Mouse (Mus musculus) urinary bladder, adult 2 months (tissue): ENCODE data around the gene Mindy4. TPM values are rescaled to one million over a fixed set of nuclear protein-coding genes. Genes with fewer than 3 reads are reported as not detected.

ENCODE experiments used
- DNase-seq: peaks from one replicate; pipeline ENCODE4 v3.0.0; 2022; ENCODE audit warnings: low spot score
- polyA plus RNA-seq: library from polyadenylated mRNA; depleted of rRNA; stranded (reverse); fragments of >200 nt; gene quantifications from 2 replicates; pipeline ENCODE4 v1.2.3, GENCODE M21; 2012

The Mindy4 gene
- polyA plus RNA-seq, 1 experiment, result 11.4 TPM

DNA sequence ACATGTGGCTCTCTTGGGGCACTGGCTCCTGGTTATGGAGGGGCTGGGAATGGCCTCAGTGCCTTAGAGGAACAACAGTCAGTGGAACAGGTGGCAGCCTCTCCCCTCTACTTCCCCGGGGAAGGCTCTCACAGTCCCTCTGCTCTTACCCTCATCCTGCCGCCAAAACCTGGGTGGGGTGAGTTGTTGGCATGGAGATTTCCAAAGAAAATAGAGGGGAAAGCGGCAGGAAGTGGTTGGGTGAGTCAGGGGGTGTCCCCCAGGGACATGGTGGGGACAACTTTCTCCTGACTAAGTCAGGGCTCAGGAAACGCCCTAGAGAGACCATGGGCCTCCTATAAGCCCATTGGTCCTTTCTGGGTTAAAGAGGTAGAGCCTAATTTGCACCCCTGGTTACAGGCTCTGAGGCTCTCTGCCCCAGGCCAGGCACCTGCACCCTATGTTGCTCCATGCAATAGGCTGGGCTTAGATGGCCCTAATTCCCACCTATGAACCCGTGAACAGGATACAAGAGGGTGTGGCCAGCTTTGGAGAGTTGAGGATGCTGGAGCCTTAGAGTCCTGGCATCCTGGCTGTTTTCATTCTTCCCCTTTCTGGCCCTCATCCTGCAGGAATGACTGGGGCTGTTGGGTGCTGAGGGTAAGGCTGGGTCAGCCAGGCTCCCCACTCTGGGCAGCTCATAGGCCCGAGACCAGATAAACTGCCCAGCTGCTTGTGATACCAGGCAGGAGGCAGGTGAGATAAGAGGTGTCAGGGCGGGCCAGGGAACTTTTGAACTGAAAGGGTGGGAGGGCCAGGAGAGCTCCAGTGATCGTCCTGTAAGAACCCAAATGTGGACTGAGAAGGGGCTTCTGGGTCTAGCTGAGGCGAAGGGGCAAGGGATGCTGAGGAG, 136.0 kb downstream of the Mindy4 start:
- no peak for DNase-seq

DNA sequence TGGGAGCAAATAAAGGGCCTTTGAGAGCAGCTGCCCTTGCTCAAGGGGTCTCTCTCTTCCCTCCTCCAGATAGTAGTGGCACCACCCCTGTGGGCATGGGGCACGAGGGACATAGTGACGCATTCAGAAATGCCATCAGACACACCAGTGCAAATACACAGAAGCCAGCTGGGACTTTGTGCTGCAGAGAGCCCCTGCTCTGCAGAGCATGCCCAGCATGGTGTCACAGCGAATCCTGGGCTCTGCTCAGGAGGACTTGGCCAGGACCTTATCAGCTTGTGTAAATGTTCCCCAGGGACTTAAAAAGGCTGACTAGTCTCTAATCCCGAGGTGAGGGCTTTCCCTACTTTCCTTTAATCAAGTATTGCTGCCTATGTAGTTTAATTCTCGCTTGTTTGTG, 138.5 kb downstream of the Mindy4 start:
- DNase-seq, result no peak

DNA sequence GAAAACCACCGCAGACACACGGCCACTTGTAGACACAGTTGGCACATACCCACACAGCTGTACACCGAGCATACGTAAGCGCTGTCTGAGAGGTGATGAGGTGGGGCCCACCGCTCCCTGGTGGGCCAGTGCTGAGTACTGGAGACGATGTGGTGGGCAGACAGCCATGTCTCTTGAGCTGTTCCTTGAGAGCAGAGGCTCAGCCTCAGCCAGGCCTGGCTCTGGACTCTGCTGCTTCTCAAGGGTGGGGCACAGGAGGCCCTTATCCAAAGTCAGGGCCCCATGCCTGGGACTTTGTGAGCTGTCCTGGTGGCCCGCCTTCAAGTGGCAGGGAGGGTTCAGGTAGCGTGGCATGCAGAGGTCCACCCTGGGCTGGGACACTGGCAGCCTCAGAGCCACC, 139.1 kb downstream of the Mindy4 start:
- no peak for DNase-seq

DNA sequence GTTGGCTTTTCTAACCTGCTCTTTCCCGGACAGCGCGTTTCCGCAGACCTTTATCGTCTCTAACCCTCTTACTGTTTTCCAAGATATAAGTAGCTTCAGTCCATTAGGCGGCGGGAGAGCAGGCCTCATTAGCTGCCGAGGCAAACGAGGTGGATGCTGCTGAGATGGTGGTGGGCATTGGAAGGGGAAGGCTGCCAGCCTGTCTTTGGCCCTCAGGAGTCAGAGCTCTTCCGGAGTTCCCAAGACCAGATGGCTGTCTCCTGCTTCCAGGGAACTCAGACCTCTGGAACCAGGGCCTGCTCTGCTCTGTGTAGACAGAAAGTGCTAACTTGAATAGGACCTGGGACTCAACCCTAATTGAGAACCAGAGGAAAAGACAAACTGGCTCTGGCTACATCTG, 140.3 kb downstream of the Mindy4 start:
- DNase-seq, result peak; percentile 12

DNA sequence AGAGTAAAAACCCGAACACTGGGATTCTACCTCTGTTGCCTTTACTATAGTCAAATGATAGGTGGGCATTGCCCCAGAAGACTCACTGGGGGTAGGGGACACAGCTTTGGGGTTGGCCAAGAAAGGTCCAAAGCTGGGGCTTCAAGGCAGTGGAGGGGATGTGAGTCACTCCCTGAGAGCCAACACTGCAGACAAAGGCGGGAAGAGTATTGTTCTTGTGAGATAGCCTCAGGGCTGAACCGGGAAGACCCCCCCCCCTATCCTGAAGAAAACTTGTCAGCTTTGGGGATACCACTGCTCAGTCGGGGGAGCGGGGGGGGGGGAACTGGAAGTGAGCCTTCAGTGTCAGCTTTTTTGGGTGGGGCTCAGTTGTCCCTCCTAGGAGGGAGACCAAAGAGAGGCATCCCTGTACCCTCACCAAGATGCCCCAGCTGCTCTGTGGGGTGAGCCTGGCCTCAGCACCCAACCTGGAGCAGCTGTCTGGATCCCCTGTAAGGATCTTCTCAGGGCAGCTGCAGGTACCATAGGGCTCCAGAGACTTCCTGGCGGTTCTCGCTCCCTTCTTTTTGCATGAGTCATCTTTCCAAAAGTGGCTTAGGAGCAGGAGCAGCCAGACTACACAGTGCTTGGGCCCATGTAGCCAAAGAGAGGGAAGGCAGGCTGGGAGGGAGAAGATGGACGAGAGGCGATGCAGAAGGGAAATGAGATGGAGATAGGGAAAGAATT, 141.3 kb downstream of the Mindy4 start:
- DNase-seq, result peak; percentile 16

DNA sequence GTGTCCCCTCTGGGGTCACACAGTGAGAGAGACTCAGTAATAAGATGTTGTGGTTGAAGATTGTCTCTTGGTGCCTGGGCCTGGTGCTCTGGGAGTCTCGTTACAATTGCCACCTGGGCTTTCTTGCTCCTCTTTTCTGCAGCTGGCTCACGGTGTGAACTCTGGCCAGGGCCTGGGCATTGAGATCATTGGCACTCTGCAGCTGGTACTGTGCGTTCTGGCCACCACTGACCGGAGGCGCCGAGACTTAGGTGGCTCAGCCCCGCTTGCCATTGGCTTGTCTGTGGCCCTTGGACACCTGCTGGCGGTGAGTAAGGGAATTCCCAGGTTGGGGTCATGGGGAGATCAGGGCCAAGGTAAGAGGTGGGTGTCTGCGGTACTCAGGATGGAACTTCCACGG, 142.1 kb downstream of the Mindy4 start:
- DNase-seq, result peak; percentile 17

DNA sequence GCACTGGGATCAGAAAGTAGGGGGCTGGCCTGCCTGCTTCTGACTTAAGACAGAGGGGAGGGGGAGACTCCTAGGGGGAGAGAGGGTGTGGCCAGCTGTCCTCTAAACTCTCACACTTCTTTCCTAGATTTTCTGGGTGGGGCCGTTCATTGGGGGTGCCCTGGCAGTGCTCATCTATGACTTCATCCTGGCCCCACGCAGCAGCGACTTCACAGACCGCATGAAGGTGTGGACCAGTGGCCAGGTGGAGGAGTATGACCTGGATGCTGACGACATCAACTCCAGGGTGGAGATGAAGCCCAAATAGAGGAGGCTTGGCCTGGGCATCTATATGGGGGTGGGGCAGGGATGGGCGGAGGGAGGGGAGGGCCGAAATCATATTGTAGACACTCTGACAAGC, 143.3 kb downstream of the Mindy4 start:
- DNase-seq, result peak; percentile 19

DNA sequence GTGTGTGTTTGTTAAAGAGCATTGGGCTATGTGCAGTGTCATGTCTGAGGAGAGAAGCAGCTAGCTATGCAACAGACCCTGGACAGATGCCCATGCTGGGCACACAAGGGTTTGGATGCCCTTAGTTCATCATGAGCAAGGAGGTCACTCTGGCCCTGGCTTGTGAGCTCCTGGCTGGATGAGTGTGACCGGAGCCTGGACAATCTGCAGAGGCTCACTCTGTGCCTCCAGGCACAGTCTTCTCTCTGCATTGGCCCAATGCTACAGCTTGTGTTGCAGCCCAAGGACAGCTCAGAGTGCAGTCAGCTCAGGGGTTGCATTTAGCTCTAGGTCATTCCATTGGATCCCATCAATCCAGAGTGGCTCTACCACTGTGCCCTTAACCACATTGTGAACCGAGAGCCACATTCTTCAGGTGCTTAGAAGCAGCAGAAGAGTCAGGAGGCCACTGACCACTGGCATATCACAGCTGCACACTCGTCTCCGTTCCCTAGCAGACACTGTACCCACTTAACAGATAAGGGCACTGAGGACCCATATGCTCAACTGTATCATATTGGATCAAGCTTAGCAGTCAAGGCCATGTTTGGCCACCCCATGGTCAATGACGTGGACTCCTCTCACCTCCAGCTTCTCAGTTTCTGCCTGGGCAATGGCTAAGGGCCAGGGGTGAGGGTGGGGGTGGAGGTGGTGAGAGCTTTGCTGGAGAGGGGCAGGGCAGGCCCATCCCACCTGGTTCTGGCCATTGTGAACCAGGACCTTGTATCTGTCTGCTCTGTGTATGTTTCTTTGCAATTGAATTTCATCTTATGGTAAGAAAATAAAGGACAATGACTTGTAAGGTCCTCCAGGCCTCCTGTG, 144.8 kb downstream of the Mindy4 start:
- DNase-seq, result no peak

DNA sequence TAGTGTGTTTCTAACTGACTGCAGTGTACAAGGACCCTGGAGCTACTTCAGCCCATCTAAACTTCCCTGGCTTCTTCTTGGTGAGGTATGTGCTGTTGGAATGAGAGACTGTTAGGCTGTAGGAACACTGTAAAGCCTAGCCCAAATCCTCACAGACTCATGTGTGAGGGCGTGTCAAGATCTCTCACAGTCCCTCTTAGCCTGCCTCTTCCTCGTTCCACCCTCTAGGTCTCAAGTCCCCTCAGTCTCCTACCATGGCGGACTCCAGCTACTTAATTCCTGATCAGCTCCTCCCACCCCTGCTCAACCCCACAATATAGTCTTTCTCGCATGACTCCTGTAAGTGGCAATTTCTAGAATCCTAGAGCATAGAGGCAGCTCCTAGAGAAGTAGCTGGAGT, 146.0 kb downstream of the Mindy4 start:
- no peak for DNase-seq

DNA sequence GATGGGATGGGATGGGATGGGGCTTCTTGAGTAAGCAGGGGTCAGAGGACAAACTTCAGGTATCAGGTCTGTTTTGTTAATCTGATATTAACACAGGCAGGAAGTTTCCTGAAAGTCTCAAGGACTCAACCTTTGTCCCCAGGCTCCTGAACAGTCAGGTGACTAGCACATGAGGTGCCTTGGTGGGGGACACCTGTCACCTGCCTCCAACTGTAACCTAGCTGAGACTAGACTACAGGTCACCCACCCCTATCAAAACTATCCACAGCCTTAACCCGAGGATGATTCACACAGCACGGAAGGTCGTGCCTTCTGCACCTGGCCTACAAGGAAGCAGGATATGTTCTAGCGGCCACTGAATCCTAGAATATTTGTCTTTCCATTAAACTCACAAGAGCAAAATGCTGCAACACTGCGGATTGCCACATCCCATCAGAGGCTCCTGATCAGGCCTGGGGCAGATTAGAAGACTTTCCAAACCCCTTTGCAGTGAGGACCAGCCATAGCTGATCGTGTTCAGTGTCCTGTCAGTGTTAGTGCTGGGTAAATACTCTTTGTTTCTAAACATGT, 147.3 kb downstream of the Mindy4 start:
- no peak for DNase-seq

DNA sequence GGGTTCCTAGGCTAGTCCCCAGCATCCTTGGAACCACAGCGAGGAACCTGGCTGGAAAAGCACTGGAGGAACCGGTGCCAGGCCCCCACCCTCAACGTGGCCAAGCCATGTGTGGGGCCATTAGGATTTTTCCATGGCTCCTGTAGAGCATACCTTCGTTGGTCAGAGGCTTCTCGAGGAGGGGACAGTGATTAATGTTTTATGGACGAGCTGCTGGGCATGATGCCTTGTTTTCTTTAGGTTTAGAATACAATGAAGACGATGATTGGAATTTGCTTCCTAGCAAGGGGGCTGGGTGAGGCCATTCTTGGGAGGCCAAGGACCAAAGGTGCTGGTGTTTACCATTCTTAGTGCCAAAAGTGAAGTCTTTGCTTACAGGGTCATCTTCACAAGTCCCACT, 148.5 kb downstream of the Mindy4 start:
- no peak for DNase-seq

DNA sequence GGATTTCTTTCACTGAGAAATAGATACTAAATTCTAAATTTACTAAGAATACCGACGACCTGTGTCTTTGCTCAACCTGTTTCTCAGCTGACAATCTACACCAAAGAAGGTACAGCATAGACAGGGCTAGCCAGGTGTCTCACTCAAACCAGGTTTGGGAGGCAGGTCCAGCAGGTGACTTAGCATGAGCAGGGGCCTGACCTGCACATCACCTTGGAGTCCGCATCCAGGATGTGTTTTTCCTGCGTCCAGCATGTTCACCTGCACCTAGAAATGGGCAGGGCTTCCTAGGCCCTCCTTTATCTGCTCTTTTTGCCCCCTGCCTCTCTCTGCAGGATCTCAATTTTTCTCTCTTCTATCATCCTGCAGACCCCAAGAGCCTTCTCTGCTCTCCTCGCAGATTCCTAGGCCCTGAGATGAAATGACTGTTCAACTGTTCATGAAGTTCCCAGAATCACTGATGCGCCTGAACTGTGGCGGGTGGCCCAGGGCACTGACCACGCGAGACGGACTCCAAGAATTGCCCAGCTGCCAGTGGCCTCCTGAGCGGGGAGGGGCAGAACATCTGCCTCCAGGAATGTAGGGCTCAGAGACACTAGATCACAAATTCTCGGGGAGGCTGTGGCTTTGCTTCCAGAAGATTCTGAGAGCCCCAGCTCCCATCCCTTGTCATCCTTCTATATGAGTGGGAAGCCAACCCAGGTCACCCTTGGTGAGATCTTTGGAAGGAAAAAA, 150.7 kb downstream of the Mindy4 start:
- no peak for DNase-seq

DNA sequence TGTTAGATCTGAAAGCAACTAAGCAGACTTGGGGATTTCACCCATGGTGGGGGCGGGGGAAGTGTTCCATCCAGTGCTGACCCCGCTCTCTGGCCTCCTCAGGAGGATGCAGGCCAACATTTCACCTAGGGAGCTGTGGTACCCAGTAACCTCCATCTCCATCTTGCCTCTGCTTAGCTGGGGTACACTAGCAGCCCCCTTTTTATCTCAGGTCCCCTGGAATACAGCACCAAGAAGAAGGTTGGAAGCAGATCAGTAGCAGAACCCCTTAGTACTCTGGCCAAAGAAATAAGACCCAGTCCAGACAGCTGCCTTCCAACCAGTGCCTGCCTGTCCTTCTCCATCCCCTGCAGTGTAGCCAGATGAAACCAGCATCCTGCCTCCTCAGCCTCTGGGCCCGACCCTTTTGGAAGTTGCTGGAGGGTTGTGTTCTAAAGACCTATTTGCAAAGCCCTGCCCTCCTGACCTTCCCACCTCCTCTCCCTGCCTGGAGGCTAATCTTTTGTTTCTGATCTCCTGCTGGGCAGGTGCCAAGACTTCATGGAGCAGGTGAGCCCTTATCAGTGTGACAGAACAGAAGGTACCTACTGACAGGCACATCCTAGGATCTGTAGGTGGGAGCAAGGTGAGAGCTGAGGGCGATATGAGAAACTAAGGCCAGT, 151.4 kb downstream of the Mindy4 start:
- no peak for DNase-seq

DNA sequence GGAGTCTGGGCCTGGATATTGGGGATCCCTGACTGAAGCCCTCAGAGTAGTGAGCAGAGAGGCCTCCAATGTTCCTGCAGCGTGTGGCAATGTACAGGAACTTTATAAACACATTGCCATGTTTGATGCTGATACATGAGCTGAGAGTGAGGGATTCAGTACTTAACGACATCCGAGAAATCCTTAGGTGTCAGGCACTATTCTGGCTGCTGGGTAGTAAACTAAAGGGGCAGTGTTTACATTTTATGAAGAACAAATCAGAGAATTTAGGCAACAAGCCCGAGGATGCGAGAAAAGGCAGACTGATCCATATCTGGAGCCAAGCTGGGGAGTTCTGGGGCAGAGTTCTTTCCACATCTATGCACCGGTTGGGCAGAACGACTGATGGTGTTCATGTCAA, 152.4 kb downstream of the Mindy4 start:
- DNase-seq, result no peak

DNA sequence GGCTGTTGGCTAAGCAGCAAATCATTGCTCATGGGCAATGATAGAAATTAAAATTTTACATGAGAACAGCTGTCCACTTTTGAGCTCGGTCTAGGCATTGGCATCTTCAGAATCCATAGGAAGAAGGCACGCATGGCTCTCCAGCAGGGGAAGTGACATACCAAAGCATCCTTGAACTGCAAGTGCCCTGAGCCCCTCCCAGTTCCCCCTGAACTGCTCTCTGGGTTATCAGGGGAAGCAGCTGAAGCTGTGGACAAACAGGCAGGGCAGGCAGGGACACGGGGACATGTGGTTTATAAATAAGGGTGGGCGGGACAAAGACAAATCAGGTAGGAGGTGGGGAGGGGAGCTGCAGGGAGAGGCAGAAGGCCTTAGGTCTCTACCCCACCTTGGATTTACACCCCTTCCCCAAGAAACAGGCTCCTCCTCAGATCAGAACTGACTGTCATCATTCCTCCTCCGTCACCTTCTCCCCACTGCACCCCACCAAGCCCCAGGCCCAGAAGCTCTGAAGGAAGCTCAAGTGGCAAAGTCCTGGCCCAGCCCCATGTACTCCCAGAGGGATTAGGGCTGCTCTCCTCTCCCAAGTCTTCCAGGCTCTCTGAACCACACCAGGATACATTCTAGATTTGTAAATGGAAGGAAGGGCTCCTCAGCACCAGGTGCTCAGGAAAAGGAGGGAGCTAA, 153.0 kb downstream of the Mindy4 start:
- no peak for DNase-seq

DNA sequence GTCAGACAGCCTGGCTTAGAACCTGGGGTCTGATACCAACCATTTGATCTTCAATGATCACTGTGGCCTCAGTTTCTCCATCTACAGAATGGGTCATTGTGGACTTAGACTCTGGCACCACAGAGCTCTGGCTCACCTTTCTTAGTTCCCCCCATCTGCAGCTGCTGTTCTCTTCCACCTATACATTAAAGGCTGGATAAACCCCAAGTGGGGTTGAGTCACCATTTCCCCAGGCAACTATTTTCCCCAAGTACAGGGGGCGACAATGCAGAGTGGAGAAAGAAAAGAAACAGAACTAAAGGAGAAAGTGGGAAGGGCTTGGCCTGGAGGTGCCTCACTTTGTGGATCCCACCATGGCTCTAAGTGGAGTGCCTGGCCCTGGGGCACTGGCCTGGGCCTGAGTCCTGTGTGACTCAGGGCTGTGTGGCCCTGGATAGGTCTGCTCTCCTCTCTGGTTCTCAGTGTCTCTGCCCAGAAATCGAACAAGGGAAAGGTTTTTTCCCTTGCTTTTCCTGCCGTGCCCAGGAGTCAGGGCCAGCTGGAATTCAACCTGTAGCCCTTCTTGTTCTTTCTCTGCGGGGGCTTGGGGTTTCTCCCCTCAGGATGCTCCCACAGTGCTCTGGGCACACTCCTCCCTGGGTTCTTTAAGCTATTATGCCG, 153.9 kb downstream of the Mindy4 start:
- no peak for DNase-seq

DNA sequence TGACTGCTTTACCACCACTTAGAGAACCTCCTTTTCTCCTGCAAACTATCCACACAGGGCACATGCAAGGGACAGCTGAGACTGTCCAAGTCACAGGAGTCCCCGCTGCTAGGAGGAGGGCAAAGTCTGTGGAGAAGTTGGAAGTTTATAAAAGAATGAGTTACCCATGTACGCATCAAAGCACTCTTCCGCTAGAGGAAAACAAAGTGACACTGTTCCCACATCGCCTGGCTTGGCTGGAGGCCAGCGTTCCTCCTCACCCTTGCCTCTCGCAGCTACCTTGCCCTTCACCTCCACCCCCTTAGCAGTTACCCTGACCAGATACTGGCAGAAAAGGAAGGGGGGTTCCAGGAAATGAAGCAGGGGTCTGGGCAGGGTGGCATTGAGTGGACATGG, 154.5 kb downstream of the Mindy4 start:
- no peak for DNase-seq

DNA sequence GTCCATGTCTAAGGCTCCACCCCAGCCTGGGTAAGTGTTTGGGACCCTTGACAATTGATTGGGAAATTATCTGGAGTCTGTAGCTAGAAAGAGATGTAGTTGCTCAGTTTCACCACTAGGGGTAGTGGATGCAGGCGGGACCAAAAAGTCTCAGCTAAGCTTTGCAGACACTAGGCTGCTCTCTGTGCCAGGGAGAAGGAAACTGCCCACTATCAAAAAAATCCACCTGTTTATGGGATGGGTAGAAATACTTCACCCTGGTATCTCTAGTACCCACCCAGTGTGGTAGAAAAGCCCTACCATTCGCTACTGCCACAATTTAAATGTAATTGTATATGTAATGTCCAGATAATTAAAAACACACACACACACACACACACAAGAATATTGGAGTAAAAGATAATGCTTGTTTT, 155.6 kb downstream of the Mindy4 start:
- no peak for DNase-seq

DNA sequence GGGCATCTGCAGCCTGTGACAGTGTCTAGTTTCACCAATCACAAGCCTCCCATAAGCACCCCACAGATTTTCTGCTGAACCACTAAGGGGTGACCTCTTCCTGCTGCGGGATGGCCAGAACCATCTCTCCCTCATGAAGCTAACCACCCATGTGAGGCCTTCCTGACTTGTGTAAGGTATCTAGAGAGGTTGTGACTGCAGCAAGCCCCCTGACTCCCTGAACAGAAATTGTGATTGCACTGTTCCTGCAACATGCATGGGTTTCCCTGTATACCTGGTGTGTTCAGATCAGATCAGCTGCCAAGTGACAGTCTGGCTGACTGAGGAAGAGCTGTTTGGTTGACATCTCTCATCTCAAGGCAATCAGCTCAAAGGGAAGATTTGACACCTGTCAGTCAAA, 159.5 kb downstream of the Mindy4 start:
- no peak for DNase-seq

DNA sequence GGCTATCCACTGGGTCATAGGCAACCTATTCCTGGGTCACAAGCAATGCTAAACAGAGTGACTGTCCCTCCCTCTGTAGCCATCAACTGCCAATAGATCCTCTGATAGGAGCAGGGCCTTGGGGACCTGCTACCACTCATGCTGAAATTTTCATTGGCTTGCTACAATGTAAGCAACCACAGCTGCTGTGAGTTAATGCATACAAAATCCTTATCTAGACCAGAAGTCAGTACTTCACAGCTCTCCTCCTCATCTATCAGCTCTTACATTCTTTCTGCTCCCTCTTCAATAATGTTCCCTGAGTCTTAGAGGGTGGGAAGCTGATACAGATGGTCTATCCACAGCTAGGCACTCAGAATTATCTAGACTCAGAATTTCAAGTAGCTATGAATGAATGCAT, 163.9 kb downstream of the Mindy4 start:
- no peak for DNase-seq
